Mouse (Mus musculus): Measurements from ENCODE around the gene Adck2.

DNA sequence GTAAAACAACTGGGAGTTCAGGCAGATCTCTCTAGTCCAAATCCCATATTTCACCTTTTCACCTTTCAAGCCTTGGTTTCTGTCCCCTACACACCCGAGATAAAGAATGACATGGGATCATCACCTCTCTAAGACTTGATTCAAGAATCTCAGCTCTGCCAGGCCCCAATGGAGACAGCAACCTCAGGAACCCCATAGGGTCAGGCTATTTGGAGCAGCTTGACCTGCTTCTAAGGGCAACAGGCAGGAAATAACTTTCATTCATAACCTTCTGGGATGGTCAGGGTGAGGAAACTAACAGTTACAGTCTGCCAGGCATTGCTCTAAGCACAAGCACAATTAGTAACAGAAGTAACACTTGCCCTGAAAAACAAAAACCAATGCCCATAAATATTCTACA, 37.1 kb upstream of the Adck2 start:
- no peak for TF ChIP-seq CTCF (IDR thresholded peaks at IDR 0.05; ENCODE audit: borderline replicate concordance, extremely low read depth, insufficient read depth, insufficient read length)
- TF ChIP-seq POLR2A (IDR thresholded peaks at IDR 0.05; ENCODE audit: borderline replicate concordance, extremely low read depth, insufficient read depth, insufficient read length, poor library complexity, severe bottlenecking) = no peak

Measured in brain, embryonic 14.5 days (tissue).